Mouse (Mus musculus) thymus, postnatal 10 days (tissue): Measurements from ENCODE around the gene Bag5.
A peak's percentile ranks its signal among the peaks of the same experiment; 100 is the strongest.
"Not testable (repeated sequence)": the region's sequence is repeated elsewhere in the genome, so short reads cannot be mapped to it uniquely, and the experiment has no call there.

ENCODE experiments used
- DNase-seq, 2 experiments: peaks; one replicate each; pipeline ENCODE4 v3.0.0; 2021; ENCODE audit warnings: low spot score in 2 of 2

Bag5 gene

GRCm38 (mm10) chr12:111675797-111676580, 37.1 kb downstream of the Bag5 start:
- no peak for DNase-seq

GRCm38 (mm10) chr12:111674850-111675486, 38.1 kb downstream of the Bag5 start:
- DNase-seq: no peak

GRCm38 (mm10) chr12:111672581-111672980, 40.5 kb downstream of the Bag5 start:
- DNase-seq: no peak

GRCm38 (mm10) chr12:111672176-111672575, 40.9 kb downstream of the Bag5 start, which contains the start of gene Ckb:
Ckb (minus strand) TSS chr12:111672338.
- DNase-seq: no peak

GRCm38 (mm10) chr12:111671431-111671902, 41.6 kb downstream of the Bag5 start:
- DNase-seq: peak in 1 of 2 experiments; percentile 62

GRCm38 (mm10) chr12:111670976-111671375, 42.1 kb downstream of the Bag5 start:
- DNase-seq: no peak

GRCm38 (mm10) chr12:111670371-111670971, 42.6 kb downstream of the Bag5 start:
- no peak for DNase-seq

GRCm38 (mm10) chr12:111669961-111670360, 43.1 kb downstream of the Bag5 start:
- no peak for DNase-seq

- DNase-seq: no peak
These were observed 43.9 kb downstream of the Bag5 start for GRCm38 (mm10) chr12:111669000-111669788.

GRCm38 (mm10) chr12:111668457-111668912, 44.6 kb downstream of the Bag5 start:
- peak; percentile 90 to 100 for DNase-seq

GRCm38 (mm10) chr12:111667421-111667820, 45.6 kb downstream of the Bag5 start:
- no peak for DNase-seq

GRCm38 (mm10) chr12:111666380-111666779, 46.7 kb downstream of the Bag5 start:
- DNase-seq: no peak

- DNase-seq: no peak
These were observed 47.8 kb downstream of the Bag5 start for GRCm38 (mm10) chr12:111665041-111665880.

- no peak for DNase-seq
These were observed 48.9 kb downstream of the Bag5 start for GRCm38 (mm10) chr12:111664144-111664634.

GRCm38 (mm10) chr12:111663228-111664143, 49.6 kb downstream of the Bag5 start:
- no peak for DNase-seq

GRCm38 (mm10) chr12:111661554-111661953, 51.5 kb downstream of the Bag5 start:
- DNase-seq: not testable (repeated sequence)

GRCm38 (mm10) chr12:111660628-111661027, 52.4 kb downstream of the Bag5 start:
- no peak for DNase-seq
